Mouse (Mus musculus): Measurements from ENCODE around the gene Wdr20.
"Not testable (repeated sequence)": the region's sequence is repeated elsewhere in the genome, so short reads cannot be mapped to it uniquely, and the experiment has no call there.

Wdr20 gene

DNA sequence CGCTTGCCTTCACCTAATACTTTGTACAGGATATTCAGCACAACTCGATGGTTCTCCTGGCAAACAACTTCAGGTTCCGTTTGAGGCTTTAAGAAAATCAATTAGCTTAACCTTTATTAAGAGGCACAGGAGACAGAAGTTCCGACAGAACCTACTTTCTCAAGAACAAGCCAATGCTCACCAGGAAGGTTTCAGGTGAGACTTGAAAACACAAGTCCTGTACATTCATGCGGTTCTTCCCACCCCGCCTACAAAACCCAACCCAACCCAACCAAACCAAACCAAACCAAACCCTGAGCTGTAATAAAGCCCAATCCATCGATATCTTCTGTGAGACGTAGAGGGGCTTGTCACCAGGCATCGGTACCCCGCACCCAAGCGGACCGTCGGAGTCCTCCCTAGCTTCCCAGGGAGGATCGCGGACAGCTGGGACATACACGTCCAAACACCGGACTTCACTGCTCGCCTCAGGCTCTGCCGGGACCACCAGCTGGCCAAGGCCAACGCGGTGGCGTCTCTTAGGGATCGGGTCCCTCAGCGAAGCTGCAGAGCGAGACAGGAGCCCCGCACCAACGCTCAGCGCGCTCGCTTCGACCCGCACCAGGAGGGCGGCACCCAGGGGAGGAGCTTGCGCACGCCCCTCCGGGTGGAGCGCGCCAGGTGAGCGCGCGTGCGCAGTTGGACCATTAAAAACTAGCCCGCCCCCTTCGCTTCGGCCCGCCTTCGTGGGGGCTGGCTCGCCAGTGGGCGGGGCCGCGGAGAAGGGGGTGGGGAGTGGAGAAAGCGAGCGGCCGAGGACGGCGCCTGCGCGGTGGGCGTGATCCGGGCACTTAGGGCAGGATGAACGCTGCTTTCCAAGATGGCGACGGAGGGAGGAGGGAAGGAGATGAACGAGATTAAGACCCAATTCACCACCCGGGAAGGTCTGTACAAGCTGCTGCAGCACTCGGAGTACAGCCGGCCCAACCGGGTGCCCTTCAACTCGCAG lies at the start of gene Wdr20:
Gene Wdr20, plus strand, starts transcription at position 775 of the 988 bp plus-strand sequence.
- peak; percentile 97 for DNase-seq (ENCODE audit: low read depth, low spot score)

DNA sequence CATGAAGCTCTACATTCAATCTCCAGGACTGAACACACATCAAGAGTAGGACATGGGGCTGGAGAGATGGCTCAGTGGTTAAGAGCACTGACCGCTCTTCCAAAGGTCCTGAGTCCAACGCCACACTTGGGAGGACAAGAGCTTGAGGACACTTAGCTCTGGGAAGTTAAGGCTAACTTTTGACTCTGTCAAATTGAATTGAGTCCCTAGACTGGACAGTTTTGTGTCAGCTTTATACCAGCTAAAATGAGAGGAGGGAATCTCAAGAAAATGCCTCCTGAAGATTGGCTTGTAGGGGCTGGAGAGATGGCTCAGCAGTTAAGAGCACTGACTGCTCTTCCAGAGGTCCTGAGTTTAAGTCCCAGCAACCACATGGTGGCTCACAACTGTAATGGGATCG lies 48.8 kb upstream of the Wdr20 start:
- not testable (repeated sequence) for DNase-seq (ENCODE audit: low read depth, low spot score)

DNA sequence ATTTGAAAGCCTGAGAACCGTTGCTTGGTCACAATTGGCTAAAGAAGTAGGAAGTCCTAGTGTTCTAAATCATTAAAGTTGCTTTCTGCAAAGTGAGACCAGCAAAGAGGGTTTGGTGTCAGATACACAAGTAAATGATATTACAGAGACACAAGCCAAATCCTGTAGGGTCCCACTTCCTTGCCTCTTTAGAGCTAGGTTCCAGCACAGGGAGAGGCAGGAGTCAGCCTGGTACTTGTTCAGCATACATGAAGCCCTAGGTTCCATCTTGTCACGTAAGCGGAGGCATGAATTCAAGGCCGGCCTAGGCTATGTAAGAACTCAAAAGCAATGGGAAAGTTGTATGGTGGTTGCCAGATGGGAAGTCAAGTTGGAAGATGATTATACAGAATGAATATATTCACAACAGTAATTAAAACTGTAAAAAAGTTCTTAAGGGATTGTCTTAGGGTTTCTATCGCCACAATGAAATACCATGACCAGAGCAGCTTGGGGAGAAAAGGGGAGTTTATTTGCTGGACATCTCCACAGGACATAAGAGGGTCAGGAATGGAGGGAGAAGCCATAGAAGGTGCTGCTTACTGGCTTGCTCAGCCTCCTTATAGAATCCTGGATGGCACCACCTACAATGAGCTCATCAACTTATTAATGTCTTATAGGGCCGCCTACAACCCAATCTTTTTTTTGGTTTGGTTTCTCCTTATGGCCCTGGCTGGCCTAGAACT lies 47.7 kb upstream of the Wdr20 start:
- DNase-seq (ENCODE audit: low read depth, low spot score) = no peak

DNA sequence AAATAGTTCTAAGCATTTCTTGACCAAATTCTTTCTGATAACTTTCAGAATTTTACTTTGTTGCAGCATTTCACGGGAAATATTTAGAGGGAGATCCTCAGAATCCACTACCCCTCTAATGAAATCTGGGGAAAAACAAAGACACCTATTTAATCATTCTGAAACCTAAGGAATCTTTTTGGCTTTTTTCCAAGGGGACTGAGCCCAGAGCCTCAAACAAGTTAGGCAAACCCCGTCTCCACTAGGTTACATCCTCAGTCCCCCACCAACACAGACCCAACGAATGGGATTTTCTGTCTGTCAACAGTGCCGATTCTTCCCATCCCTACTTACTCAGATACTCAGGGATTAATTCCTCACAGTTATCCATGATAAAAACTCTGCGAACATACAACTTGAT lies 44.4 kb upstream of the Wdr20 start:
- DNase-seq (ENCODE audit: low read depth, low spot score) = not testable (repeated sequence)

DNA sequence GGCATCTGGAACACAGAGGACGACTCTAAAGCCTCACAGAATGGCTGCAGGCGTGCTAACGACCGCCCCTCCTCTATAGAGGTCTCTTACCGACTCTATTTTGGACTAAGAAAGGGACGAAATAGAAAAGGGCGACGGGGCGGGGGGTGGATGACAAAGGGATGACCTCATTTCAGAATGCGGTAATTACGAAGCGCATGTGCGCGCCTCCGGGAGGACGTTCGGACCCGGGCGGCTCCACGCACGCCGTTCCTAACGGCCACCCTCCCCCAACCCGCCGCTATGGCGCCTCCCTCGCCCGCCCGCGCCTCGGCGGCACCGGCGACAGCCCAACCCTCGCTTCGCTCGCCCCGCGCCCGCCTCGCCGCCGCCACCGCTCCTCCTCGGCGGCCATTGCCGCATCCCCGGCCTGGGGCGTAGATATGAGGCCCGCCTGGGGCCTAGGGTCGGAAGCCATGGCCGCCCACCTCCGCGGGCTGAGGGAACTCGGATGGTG lies 42.0 kb upstream of the Wdr20 start:
- peak; percentile 44 for DNase-seq (ENCODE audit: low read depth, low spot score)

DNA sequence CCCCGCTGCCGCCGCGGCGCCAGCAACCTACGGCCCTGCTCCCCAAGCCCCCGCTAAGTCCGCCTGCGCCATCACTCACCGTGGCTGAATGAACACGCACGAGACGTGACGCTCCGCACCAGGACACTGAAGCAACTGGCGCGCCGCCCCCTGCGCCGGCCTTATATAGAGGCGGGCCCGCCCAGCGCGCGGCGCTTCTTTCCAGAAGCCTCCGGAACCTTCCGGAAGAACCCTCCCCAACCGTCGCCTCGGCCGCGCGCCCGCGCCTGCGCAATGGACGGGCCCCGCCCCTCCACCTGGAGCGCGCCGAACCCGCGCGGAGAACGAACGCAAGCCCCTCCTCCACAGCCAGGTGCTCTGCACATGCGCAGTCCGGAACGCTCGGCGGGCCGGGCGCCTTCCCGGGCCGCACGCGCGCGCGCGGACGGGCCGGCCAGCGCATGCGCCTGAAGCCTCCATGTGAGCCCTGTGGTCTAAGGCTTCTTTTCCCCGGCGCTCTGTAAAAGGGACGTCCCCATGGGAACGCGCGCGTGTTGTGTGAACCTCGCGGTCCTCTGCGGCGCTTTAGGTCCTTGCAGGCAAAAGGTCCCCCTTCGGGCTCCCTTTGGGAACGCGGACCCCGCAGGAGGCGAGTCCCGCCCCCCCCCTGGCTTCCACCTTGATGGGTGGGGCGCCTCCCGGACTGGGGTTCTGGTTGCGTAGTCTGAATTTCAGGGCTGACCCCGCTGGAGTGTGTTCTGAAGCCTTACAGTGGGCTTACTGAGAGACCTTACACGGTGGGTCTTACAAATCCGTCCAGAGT lies 41.4 kb upstream of the Wdr20 start:
- peak; percentile 96 for DNase-seq (ENCODE audit: low read depth, low spot score)

DNA sequence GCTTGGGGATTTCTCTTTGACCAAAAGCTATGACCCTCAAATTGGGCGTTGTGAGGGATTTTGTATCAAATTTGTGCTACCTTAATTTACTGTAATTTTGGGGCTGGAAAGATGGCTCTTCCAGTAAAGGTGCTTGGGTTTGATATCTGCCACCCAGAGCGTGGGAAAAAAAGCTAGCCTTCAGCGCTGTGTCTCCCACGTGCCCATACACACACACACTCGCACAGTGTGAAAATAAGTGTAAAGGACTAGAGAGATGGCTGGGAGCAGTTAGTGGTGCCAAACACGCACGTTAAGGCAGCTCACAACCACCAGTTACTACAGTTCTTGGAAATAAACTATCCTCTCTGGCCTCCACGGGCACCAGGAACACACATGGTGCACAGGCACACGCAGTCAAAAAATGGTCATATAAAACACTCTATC lies 40.8 kb upstream of the Wdr20 start:
- DNase-seq (ENCODE audit: low read depth, low spot score) = no peak

DNA sequence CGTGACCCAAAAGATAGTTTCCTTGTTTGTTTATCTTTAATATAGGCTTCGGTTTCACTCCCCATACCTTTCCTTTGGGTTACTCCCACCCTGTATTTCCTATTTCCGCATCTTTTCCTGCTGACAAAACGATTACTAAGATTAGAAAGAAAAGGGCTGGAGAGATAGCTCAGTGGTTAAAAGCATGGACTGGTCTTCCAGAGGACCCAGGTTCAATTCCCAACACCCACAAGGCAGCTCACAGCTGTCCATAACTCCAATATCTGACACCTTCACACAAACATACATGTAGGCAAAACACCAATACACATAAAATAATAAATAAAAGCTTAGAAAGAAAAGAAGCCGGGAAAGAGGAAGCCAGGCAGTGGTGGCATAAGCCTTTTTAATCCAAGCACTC lies 40.3 kb upstream of the Wdr20 start:
- DNase-seq (ENCODE audit: low read depth, low spot score) = no peak

DNA sequence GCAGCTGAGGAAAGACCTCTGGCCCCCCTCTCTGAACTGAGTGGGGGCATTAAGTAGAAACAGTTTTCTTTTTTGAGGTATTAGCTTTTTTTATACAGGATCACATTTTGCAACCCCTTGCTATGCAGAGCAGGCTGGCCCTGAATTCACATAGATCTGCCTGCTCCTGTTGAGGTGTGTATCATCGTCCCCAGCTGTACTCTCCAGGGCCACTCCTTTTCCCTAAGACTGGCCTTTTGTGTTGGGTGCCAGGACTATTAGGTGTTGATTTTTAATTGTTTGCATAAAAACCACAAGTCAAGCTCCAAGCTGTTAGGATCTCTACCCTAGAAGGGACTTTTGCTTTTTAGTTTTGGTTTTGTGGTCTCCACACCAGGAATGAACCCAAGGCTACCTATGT lies 39.7 kb upstream of the Wdr20 start:
- DNase-seq (ENCODE audit: low read depth, low spot score) = no peak

DNA sequence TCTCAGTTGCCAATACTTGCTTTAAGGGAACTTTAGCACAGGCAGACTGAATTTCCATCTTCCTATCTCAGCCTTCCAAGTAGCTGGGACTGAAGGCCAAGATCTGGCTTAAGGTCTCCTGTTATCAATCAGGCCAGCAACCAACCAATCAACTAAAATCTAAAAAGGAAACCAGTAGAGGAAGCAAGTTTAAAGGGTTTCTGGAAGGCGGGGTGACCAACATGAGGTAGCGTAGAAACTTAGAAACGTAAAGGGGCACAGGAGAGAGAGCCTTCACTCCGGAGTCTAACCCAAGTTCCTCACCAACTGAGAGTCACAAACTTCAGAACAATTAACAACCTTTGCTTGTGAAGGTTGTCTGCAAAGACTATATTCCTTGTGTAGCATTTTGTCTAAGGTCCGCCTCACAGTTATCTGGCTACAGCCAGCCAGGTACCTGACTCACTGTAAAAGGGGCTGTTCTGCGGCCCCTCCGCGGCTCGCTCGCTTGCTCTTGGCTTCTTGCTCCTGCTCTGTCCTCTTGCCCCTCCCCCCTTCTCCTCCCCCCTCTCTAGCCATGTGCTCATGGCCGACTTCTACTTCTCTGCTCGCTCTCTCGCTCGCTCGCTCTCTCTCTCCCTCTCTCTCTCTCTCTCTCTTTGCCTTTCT lies 39.1 kb upstream of the Wdr20 start:
- DNase-seq (ENCODE audit: low read depth, low spot score) = no peak

DNA sequence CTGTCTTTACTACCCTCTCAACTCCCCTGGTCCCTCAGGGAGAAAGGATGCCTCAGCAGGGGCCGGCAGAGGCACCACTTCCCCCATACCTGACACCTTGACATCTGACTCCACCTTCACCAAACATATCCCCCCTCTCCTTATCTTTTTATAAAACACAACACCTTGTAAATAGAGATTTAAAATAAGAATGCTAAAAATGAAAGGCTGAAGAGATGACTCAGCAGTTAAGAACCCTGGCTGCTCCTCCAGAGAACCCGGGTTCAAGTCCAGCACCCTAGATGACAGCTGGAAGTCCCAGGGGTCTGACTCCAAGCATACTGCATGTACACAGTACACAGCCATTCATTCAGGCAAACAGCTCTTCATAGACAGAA lies 38.6 kb upstream of the Wdr20 start:
- no peak for DNase-seq (ENCODE audit: low read depth, low spot score)

DNA sequence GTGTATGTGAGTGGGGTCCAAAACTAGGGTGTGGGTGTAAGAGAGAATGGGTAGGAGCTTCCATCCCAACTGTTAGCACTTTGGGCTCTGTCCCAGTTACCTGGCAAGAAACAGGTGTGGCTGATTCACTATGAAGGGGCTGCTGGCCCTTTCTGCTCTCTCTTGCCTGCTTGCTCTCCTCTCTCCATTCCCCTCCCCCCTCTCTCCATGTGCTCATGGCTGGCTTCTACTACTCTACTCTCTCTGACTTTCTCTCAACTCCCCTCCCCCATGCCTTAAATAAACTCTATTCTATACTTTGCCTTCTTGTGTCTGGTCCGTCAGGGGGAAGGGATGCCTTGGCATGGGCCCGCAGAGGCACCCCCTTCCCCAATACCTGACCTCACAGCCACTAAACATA lies 37.0 kb upstream of the Wdr20 start:
- DNase-seq (ENCODE audit: low read depth, low spot score) = no peak

DNA sequence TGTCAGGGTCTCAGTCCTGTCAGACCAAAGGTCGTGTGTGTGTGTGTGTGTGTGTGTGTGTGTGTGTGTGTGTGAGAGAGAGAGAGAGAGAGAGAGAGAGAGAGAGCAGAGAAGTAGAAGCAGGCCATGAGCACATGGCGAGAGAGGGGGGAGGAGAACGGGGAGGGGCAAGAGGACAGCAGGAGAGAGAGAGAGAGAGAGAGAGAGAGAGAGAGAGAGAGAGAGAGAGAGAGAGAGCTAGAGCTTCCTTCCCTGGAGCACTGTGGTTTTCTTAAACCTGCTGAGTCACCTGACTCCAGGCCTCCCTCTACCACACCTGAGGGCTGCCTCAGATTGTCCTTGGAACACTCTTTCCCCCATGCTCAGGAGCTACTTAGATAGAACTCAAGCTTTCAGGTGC lies 36.4 kb upstream of the Wdr20 start:
- not testable (repeated sequence) for DNase-seq (ENCODE audit: low read depth, low spot score)

DNA sequence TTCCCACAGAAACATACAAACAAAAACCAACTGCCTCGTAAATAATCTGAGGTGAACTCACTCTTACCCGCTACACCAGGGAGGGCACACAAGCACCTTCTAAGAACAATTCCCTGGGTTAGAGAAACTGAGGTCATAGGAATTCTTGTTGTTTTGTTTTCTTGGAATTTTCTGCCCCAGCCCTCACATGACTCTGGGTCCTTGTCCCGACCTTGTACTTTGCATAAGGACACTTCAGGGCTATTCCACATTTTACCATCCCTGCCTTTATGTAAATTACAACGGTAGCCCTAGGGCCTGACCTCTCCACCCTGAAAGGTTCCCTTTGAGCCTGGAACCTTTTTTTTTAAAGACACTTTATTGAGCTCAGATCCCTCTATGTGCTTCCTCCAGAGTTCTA lies 35.2 kb upstream of the Wdr20 start, which contains the start of gene Hsp90aa1:
Gene Hsp90aa1, minus strand, starts transcription at position 173 of the 400 bp plus-strand sequence.
- no peak for DNase-seq (ENCODE audit: low read depth, low spot score)

DNA sequence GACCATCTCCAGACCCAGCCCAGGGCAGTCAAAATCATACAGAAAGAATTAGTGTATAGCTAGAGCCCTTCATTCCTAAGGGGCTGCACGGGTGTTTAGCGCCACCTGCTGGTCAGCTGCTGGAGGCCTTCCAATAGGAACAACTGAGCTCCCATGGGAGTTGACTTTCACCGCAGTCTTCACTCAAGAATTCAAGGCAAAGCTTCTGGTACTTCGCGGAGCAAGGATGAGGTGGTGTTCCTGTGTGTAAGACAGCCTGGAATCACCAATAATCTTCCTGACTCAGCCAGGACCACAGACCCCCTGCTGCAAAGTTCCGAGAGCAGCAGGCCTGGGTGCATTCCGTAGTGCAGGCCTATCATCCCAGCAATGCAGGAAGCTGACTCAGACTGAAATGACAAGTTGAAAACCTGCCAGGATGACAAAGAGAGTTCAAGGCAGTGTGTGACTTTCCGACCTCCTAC lies 34.7 kb upstream of the Wdr20 start:
- peak; percentile 91 for DNase-seq (ENCODE audit: low read depth, low spot score)

DNA sequence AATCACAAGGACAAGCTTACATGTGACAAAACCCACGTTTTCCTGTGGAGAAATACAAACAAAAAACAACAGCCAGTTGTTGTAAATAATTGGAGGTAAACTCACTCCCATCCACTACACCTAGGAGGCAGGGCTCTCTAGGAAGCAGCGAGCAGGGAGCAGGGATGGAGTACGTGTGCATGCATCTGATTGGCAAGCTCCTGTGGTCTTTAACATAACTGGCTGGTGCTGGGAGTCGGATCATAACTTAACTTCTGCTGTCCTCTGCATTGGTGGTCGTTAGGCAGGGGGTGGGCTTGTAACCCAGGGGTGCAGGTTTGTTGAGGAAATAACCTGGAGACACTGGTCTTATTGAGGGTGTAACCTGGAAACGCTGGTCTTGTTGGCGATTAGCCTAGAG lies 34.1 kb upstream of the Wdr20 start:
- no peak for DNase-seq (ENCODE audit: low read depth, low spot score)

DNA sequence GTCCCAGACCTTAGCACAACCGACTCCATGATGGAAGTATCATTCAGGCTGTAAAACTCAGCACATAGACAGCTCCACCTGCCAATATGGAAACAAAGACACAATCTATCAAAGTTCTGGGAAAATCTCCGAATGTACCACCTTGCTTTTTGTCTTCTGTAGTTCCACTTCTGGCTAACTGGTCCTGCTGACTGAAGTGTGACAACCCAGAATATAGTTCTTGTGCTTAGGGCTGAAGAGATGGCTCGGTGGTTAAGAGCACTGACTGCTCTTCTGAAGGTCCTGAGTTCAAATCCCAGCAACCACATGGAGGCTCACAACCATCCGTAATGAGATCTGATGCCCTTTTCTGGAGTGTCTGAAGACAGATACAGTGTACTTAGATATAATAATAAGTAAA lies 32.3 kb upstream of the Wdr20 start:
- not testable (repeated sequence) for DNase-seq (ENCODE audit: low read depth, low spot score)

DNA sequence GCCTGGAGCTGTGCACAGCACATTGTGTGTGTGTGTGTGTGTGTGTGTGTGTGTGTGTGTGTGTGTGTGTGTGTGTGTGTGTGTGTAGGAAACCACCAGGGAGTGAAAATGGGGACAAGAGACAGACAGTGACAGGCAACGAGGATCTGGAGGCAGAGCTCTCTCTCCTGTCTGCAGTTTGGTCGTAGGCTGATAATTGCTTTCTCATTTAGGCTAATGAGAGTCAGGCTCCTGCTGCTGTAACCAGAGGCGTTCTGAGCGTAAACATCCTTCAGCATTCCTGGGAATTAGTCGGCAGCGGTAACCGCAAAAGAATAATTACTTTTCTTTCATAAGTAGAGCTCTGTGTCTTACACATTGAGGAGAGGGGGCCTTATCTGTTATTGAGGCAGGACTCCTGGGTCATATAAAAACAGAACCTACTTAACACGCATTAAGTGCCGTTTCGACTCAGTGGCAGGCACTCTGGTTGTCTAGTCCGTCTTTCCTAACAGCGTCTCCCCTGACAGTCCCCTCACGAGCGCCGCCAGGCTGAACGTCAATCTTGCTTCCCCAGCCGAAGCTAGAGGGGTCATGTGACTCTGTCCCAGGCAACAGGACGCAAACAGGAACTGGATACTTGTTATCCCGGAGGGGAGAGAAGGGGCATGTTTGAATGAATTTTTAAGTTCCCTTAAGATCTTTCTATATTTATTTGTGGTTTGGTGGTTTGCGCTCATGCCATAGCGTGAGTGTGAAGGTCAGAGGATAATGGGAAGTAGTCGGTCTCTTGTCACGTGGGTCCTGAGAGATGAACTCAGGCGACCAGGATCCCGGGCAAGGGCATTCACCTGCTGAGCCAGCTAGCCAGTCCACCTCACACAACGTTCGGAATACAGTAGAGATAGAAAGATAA lies 31.2 kb upstream of the Wdr20 start:
- peak; percentile 43 for DNase-seq (ENCODE audit: low read depth, low spot score)

DNA sequence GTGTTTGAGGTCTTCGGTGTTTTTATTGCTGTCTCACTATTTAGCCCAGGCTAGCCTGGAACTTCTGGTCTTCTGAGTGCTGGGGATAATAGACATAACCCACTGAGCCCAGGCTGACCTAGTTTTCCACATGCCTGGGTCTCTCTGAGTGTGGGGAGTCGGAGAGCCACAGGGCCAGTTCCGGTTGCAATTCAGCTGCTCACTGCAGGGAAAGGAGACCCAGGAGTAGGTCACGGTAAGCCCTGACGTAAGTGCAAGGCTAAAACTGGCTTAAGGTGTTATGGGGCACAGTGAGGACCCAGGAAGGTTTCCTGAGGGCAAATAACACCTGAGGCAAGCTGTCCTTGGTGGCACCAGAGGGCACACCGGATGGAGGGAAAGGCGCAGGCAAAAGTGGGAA lies 30.3 kb upstream of the Wdr20 start:
- no peak for DNase-seq (ENCODE audit: low read depth, low spot score)

DNA sequence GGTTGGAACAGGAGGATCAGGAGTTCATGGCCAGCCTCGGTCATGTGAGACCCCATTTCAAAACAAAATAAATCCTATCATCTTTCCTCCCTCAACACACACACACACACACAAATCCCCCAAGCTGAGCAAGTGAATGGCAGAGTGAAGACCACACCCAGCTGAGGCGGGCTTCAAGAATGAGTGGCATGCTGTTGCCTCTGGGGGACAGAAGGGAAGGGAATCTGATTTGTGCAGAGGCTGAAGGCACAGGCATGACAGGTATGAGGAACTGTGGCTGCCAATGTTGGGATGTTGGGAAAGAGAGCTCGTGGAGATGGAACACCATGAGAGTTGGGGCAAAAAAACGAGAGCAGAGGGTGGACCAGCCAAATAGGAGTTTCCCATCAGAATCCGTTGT lies 26.5 kb upstream of the Wdr20 start:
- DNase-seq (ENCODE audit: low read depth, low spot score) = no peak
